Mouse (Mus musculus): ENCODE measurements at regions not wholly inside any gene's neighbourhood (a gene's known extent, or its start where the extent isn't known, plus 50 kb on each side); places are given as distances from the start of the nearest gene placed in this dataset.

DNA sequence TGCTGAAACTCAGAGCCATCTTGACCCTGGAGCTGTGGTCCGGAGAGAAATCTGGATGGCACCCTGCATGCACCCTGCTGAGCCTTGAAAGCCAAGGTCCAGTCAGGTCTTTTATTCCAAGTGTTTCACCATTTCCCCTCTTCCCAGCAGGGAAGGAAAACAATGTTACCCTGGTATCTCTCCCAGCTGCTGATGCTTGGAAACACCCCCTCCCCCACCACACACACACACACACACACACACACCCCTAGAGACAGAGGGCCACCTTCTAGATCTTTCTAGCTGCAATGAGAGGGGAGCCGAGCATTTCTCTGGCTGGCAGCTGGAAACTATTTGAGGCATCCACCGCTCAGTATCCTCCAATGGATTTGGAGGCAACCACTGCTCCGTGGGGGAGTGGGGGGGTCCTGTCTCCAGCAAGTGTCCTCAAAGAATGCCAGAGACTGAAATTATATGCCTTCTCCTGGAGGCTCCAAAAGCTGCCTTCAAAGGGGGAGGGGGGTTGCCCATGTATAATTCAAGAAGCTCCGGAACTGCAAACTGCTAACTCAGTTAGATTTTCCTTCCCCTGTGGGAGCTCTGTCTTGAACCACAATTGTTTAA is 87.2 kb upstream of the Med13l start:
- TF ChIP-seq POLR2A (IDR thresholded peaks at IDR 0.05; ENCODE audit: low read depth, low read length) (no peak), CTCF (IDR thresholded peaks at IDR 0.05; ENCODE audit: extremely low read depth, insufficient read depth, insufficient read length, insufficient replicate concordance) (no peak)
